Mouse (Mus musculus): Measurements from ENCODE around the gene Arf6.
A peak's percentile ranks its signal among the peaks of the same experiment; 100 is the strongest.

The Arf6 gene

GRCm38 (mm10) chr12:69414826-69415572 is 43.0 kb downstream of the Arf6 start:
- no peak for DNase-seq

- DNase-seq = no peak
Observed at GRCm38 (mm10) chr12:69416793-69417192, 44.8 kb downstream of the Arf6 start.

GRCm38 (mm10) chr12:69417701-69418291 is 45.8 kb downstream of the Arf6 start:
- peak; percentile 82 to 83 for DNase-seq

GRCm38 (mm10) chr12:69418606-69419005 is 46.7 kb downstream of the Arf6 start:
- peak; percentile 9 to 19 for DNase-seq

- DNase-seq = peak; percentile 17
Observed at GRCm38 (mm10) chr12:69419017-69419605, 47.2 kb downstream of the Arf6 start.

GRCm38 (mm10) chr12:69419606-69420005 is 47.7 kb downstream of the Arf6 start:
- DNase-seq = no peak

GRCm38 (mm10) chr12:69420716-69421115 is 48.8 kb downstream of the Arf6 start:
- no peak for DNase-seq

GRCm38 (mm10) chr12:69422827-69423537 is 51.0 kb downstream of the Arf6 start:
- no peak for DNase-seq

Measured in cerebellum, postnatal 36 days (tissue).